Mouse (Mus musculus) neural tube, embryonic 14.5 days (tissue): ENCODE measurements around the gene Smarca2. TPM values are rescaled to one million over a fixed set of nuclear protein-coding genes. Genes with fewer than 3 reads are reported as not detected.

ENCODE experiments used
- ATAC-seq: fragments of 200-750 bp; cut with Nextera tagmentation; 2 replicates; pipeline ENCODE4 v1.8.0; 2017; ENCODE audit warnings: low read depth, mild to moderate bottlenecking, moderate TSS enrichment, moderate library complexity
- H3K27ac ChIP-seq: fragments of 300-500 bp; sonication (generic); 2 replicates; pipeline ENCODE4 v1.5.1; 2014; ENCODE audit warnings: low read depth, mild to moderate bottlenecking, control low read depth, low read length, moderate library complexity, mixed read lengths
- H3K27me3 ChIP-seq: fragments of 300-500 bp; sonication (generic); 2 replicates; pipeline ENCODE4 v1.6.1; 2014; ENCODE audit warnings: low read length; ENCODE audit not compliant: control insufficient read depth, insufficient read depth
- H3K36me3 ChIP-seq: fragments of 300-500 bp; sonication (generic); 2 replicates; pipeline ENCODE4 v1.6.1; 2014; ENCODE audit warnings: low read length, mixed read lengths; ENCODE audit not compliant: control insufficient read depth, insufficient read depth
- H3K4me1 ChIP-seq: fragments of 300-500 bp; sonication (generic); 2 replicates; pipeline ENCODE4 v1.6.1; 2014; ENCODE audit warnings: low read length; ENCODE audit not compliant: control insufficient read depth, insufficient read depth
- H3K4me2 ChIP-seq: fragments of 300-500 bp; sonication (generic); 2 replicates; pipeline ENCODE4 v1.6.1; 2014; ENCODE audit warnings: mild to moderate bottlenecking, low read depth, low read length, control low read depth
- H3K4me3 ChIP-seq: fragments of 300-500 bp; sonication (generic); 2 replicates; pipeline ENCODE4 v1.5.1; 2014; ENCODE audit warnings: low read depth, low read length, control low read depth, mixed read lengths
- H3K9ac ChIP-seq: fragments of 300-500 bp; sonication (generic); replicated peaks from 2 replicates; pipeline ENCODE4 v1.6.1; 2014; ENCODE audit warnings: low read depth, mild to moderate bottlenecking, control low read depth, low read length, mixed read lengths
- H3K9me3 ChIP-seq: fragments of 300-500 bp; sonication (generic); 2 replicates; pipeline ENCODE4 v1.6.1; 2016; ENCODE audit warnings: low read length; ENCODE audit not compliant: control insufficient read depth
- WGBS: fragments of 180-500 bp; shearing (Covaris S2); extraction: QIAGEN DNeasy Blood & Tissue Kit; methylation state at CpG from one replicate; pipeline ENCODE4 v1.1.7; 2014; 5-methylcytosine and 5-hydroxymethylcytosine counted together
- polyA plus RNA-seq: library from polyadenylated mRNA; unstranded; fragments of >200 nt; fragmentation: Nextera tagmentation; extraction: Ambion mirVana; gene quantifications from 2 replicates; pipeline ENCODE4 v1.2.1, GENCODE M21; 2014

Smarca2 gene
- polyA plus RNA-seq, 1 experiment from 2014 or later = 128 TPM

DNA sequence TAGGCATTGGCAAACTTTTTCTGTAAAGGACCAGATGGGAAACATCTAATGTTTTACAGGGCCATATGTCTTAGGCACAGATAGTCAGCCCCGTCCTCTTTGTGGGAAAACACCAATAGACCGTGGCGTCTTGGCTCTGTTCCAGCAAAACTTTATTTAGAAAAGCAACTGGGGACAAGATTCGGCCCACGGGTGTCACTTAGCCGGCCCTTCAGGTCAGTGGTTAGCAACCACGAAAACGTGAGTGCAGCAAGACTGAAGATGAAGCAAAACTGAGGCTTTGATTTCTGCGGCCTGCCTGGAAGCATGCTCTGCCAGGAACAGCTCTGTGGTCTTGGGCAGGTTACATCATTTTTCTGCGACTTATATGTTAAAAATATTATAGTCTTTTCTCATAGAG is 36.4 kb downstream of the Smarca2 start:
- Histone ChIP-seq H3K4me1 (no peaks in the 10 kb centered on the region), H3K27me3 (no peaks in the 10 kb centered on the region), H3K36me3 (no peaks in the 10 kb centered on the region), H3K4me3 (no peak overlapping the region), H3K9me3 (no peaks in the 10 kb centered on the region), H3K9ac (no peak overlapping the region), H3K4me2 (no peak overlapping the region), H3K27ac (no peak overlapping the region)
- ATAC-seq = no peak
- 72% methylated on average over 10 of the region's 10 CpGs for WGBS

DNA sequence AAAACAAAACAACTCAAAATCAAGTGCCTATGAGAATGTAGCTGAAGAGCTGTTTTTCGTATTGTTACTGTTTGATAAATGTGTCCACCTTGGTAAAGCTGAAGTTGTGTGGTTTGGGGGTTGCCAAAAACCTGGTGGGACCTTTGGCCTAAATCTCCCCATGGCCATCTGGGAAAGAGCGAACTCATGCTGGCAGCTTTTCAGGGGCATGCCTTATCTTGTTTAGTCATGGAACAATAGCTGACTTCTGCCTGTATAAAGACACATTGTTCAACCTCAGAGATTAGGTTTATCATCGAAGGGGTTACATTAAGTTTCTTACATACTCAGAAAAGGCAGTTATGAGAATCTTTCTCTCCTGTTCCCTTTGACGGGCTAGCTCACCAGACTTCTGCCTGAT is 38.2 kb downstream of the Smarca2 start:
- Histone ChIP-seq H3K36me3 (no peaks in the 10 kb centered on the region), H3K9ac (no peak overlapping the region), H3K9me3 (no peaks in the 10 kb centered on the region), H3K27me3 (no peaks in the 10 kb centered on the region), H3K27ac (no peak overlapping the region), H3K4me1 (no peaks in the 10 kb centered on the region), H3K4me3 (no peak overlapping the region), H3K4me2 (no peak overlapping the region)
- no peak for ATAC-seq
- WGBS = 74% methylated on average over 4 of the region's 4 CpGs

DNA sequence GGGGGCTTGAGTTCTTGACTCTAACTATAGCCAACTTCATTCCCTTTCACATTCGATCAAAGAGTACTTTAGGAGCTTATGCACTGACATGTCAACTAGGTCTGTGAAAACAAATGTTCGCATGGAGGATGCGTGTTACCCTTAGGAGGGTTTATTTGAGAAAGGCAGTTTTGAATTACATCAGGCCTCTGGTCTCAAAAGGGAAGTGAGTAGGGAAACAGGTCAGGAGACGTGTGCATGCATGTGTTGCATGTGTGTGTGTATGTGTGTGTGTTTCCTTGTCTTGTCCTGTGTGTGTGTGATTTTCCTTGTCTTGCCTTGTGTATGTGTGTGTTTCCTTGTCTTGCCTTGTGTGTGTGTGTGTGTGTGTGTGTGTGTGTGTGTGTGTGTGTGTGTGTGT is 39.1 kb downstream of the Smarca2 start:
- Histone ChIP-seq H3K36me3 (no peaks in the 10 kb centered on the region), H3K27ac (no peak overlapping the region)

DNA sequence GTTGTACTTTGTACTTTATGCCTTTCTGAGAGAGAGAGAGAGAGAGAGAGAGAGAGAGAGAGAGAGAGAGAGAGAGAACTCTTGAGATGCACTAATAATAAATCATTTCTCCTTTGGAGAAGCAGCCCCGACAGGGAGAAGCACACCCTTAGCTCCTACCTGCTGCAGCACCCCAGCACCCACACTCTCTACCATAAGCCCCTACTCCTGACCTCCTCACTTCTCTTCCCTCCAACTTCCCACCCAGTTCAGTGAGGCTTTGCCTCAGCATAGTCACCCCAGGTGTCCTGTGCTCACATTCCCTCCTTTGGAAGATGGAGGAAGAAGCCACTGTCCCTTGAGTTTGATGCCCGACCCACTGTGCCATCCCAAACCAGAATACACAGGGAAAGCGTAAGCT is 40.2 kb downstream of the Smarca2 start:
- no peak for ATAC-seq
- Histone ChIP-seq H3K4me1 (no peaks in the 10 kb centered on the region), H3K9me3 (no peaks in the 10 kb centered on the region), H3K4me3 (no peak overlapping the region), H3K4me2 (no peak overlapping the region), H3K27me3 (no peaks in the 10 kb centered on the region), H3K27ac (no peak overlapping the region), H3K9ac (no peak overlapping the region), H3K36me3 (no peaks in the 10 kb centered on the region)
- 85% methylated on average over 3 of the region's 3 CpGs for WGBS

More for the DNA sequence above, 39.1 kb downstream of the Smarca2 start:
- H3K4me2 ChIP-seq = no peak overlapping the region
- no peak overlapping the region for H3K9ac ChIP-seq
- ATAC-seq = no peak
- H3K4me1 ChIP-seq = no peaks in the 10 kb centered on the region
- H3K4me3 ChIP-seq = no peak overlapping the region
- H3K9me3 ChIP-seq = no peaks in the 10 kb centered on the region
- no peaks in the 10 kb centered on the region for H3K27me3 ChIP-seq
- 84% methylated on average over 4 of the region's 4 CpGs for WGBS

DNA sequence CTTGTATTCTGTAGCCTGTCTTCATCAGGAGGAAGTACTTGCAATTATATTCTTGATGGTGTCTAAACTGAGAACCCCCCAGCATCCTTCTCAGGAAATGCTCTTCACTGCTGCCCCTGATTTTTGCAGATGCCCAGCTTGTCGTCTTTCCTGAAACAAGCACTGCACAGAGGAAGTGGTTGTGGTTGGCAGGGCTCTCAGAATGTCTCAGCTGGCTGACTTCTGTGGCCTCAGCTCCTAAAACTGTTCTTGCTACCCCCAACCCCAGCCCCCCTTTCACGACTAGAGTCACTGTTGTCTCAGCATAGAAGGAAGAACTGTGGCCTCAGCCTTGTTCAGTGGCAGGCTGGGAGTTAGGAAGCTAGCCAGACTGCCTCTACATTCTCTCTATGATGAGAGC is 41.3 kb downstream of the Smarca2 start:
- Histone ChIP-seq H3K4me3 (no peak overlapping the region), H3K36me3 (no peaks in the 10 kb centered on the region), H3K9ac (no peak overlapping the region), H3K27ac (no peak overlapping the region), H3K4me1 (no peaks in the 10 kb centered on the region), H3K27me3 (no peaks in the 10 kb centered on the region), H3K4me2 (no peak overlapping the region), H3K9me3 (no peaks in the 10 kb centered on the region)
- ATAC-seq = no peak
- 59% methylated on average over 2 of the region's 2 CpGs for WGBS

DNA sequence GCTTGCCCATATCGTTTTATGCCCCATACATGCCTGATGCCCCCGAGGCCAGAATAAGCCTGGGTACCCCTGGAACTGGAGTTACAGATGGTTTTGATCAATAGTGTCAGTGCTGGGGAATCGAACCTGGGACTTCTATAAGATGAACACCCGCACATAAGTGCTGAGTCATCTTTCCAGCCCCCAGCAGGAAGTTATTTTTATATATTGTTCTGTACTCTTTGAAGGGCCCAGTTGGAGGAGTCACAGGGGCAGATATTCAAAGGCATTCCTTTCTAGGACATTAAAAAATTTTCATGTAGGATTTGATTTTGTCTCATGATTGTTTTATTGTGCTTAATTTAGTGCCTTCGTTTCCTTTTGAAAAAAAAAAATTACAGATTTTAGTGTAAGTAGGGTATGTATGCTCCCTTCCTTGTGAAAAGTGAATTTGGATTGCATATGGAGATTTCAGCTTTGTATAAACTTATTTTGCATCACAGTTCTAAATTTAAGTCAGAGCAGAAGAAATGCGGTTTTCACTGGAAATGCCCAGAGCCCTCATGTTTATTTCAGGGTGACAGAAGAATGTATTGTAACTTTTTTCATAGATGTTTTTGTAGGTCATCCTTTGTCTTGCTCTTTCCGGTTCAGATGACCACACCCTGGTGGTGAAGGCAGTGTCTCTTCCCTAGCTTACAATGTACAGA is 45.9 kb downstream of the Smarca2 start:
- no peaks in the 10 kb centered on the region for H3K4me1 ChIP-seq
- H3K36me3 ChIP-seq = peaks cover 6% of the 10 kb centered on the region; the same call in 1 of the 2 replicates
- no peak overlapping the region for H3K4me3 ChIP-seq
- no peak for ATAC-seq
- no peak overlapping the region for H3K27ac ChIP-seq
- no peaks in the 10 kb centered on the region for H3K27me3 ChIP-seq
- 91% methylated on average over 7 of the region's 7 CpGs for WGBS
- H3K9ac ChIP-seq = no peak overlapping the region
- H3K4me2 ChIP-seq = no peak overlapping the region
- no peaks in the 10 kb centered on the region for H3K9me3 ChIP-seq

DNA sequence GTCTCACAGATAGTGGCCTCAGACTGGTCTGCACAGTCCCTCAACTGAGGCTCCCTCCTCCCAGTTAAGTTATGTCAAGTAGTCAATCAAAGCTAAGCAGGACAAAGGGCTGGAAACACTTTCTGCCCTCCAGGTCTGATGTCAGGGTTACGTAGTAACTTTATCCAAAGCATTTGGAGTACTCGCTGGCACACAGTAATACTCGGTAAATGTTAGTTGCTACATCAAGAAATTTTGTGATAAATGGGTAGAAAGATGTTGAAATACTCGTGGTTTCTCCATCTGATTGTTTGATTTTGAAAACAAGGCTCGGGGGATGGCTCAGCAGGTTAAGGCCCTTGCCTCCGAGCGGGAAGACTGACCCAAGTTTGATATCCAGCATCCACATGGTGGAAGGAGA is 53.5 kb downstream of the Smarca2 start:
- H3K4me3 ChIP-seq = no peak overlapping the region
- WGBS = 86% methylated on average over 7 of the region's 7 CpGs
- ATAC-seq = no peak

DNA sequence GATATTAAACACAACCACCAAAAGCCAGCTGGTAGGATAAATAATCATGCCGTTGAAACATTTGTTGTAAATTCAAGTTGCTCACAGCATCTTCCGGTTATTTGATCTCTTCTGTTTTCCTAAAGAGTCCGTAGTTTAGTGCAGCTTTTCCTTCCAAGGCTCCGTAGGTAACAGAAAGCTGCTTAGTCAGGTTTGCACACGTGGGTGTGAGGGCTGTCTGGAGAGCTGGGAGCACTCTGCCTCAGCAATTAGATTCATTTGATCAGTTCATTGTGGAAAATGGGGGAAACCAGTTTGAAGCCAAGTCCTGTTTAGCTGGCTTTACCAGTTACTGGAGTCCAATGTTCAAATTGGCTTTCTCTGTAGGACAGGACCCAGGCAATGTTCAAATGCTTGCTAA is 55.1 kb downstream of the Smarca2 start:
- ATAC-seq = no peak
- WGBS = 79% methylated on average over 5 of the region's 5 CpGs
- Histone ChIP-seq H3K27me3 (no peaks in the 10 kb centered on the region), H3K4me1 (no peaks in the 10 kb centered on the region), H3K9ac (no peak overlapping the region), H3K4me2 (no peak overlapping the region), H3K27ac (no peak overlapping the region), H3K36me3 (no peaks in the 10 kb centered on the region), H3K4me3 (no peak overlapping the region), H3K9me3 (no peaks in the 10 kb centered on the region)

More for the DNA sequence above, 53.5 kb downstream of the Smarca2 start:
- Histone ChIP-seq H3K9me3 (no peaks in the 10 kb centered on the region), H3K27ac (no peak overlapping the region), H3K27me3 (no peaks in the 10 kb centered on the region), H3K9ac (no peak overlapping the region), H3K4me1 (no peaks in the 10 kb centered on the region), H3K4me2 (no peak overlapping the region), H3K36me3 (peaks cover 3% of the 10 kb centered on the region; the same call in 1 of the 2 replicates)

DNA sequence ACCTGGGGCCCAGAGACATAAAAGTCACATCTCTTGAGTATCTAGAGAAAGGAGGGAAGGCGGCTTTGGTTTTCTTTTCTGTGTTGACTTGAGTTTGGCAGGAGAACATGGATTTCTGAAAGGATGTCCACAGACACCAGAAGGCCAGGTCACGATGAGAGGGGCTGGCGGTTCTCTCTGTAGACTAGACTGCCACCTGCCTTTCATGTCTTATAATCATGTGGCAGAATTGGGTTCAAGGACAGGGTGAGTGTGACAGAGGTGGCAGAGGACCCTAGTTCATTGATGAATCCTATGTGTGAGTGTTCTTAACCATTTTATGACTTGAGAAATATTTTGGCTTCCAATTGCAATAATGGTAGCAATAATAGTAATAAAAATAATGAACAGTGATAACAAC is 56.3 kb downstream of the Smarca2 start:
- WGBS = 94% methylated on average over 3 of the region's 3 CpGs
- ATAC-seq = no peak

More for the DNA sequence above, 56.3 kb downstream of the Smarca2 start:
- H3K27ac ChIP-seq = no peak overlapping the region
- H3K9ac ChIP-seq = no peak overlapping the region
- H3K4me3 ChIP-seq = no peak overlapping the region
- no peaks in the 10 kb centered on the region for H3K9me3 ChIP-seq
- no peak overlapping the region for H3K4me2 ChIP-seq
- no peaks in the 10 kb centered on the region for H3K27me3 ChIP-seq
- H3K36me3 ChIP-seq = no peaks in the 10 kb centered on the region
- no peaks in the 10 kb centered on the region for H3K4me1 ChIP-seq
